Mouse (Mus musculus) MEL (cell line): ENCODE data around the gene Plekhg2. TPM values are rescaled to one million over a fixed set of nuclear protein-coding genes. Genes with fewer than 3 reads are reported as not detected.

Source experiments
- DNase-seq: peaks from one replicate; pipeline ENCODE4 v3.0.0; 2011; ENCODE audit warnings: low read depth, low spot score
- H3K27ac ChIP-seq: 2 replicates; pipeline ENCODE4 v1.5.1; 2012; ENCODE audit warnings: low read depth, mild to moderate bottlenecking, control low read depth, low read length, moderate library complexity; ENCODE audit not compliant: control insufficient read depth
- H3K27me3 ChIP-seq, 2 experiments: fragments of 150-350 bp in 1 of 2; sonication (generic) in 1 of 2; 2 replicates each; pipeline ENCODE4 v1.6.1; 2012; ENCODE audit warnings: low read length in 2 of 2, mild to moderate bottlenecking in 2 of 2, improper control_type of control experiment in 1 of 2, moderate library complexity in 1 of 2; ENCODE audit not compliant: insufficient read depth in 2 of 2, control insufficient read depth in 1 of 2
- H3K36me3 ChIP-seq, 2 experiments: 2 replicates each; pipeline ENCODE4 v1.6.1; 2012 to 2014; ENCODE audit warnings: low read length in 2 of 2, improper control_type of control experiment in 1 of 2, inconsistent platforms in 1 of 2, mild to moderate bottlenecking in 1 of 2; ENCODE audit not compliant: insufficient read depth in 2 of 2, control insufficient read depth in 1 of 2
- H3K4me1 ChIP-seq, 2 experiments: fragments of 150-350 bp in 1 of 2; sonication (generic) in 1 of 2; 2 replicates each; pipeline ENCODE4 v1.6.1; 2012; ENCODE audit warnings: low read length in 2 of 2, improper control_type of control experiment in 1 of 2, mild to moderate bottlenecking in 1 of 2; ENCODE audit not compliant: insufficient read depth in 2 of 2, control insufficient read depth in 1 of 2
- H3K4me3 ChIP-seq, 2 experiments: fragments of 150-350 bp in 1 of 2; sonication (generic) in 1 of 2; 2 replicates each; pipeline ENCODE4 v1.5.1; 2012; ENCODE audit warnings: low read depth in 2 of 2, low read length in 2 of 2, mild to moderate bottlenecking in 2 of 2, moderate library complexity in 2 of 2, control low read depth in 1 of 2, improper control_type of control experiment in 1 of 2; ENCODE audit not compliant: control insufficient read depth in 1 of 2, insufficient read depth in 1 of 2
- H3K79me2 ChIP-seq: 2 replicates; pipeline ENCODE4 v1.6.1; 2012; ENCODE audit warnings: mild to moderate bottlenecking, low read length, moderate library complexity; ENCODE audit not compliant: control insufficient read depth, poor library complexity, insufficient read depth
- H3K9ac ChIP-seq: 2 replicates; pipeline ENCODE4 v1.6.1; 2012; ENCODE audit warnings: low read depth, mild to moderate bottlenecking, control low read depth, low read length, moderate library complexity; ENCODE audit not compliant: control insufficient read depth, poor library complexity, severe bottlenecking
- H3K9me3 ChIP-seq: fragments of 150-350 bp; sonication (generic); replicated peaks from 2 replicates; pipeline ENCODE4 v1.6.1; 2012; ENCODE audit warnings: mild to moderate bottlenecking, low read length, improper control_type of control experiment, moderate library complexity; ENCODE audit not compliant: insufficient read depth
- CTCF ChIP-seq, 3 experiments: IDR thresholded peaks in 2 of 3; conservative IDR thresholded peaks in 1 of 3; 2 replicates each; pipeline ENCODE4 v1.5.1; 2011 to 2012; ENCODE audit warnings: low read length in 3 of 3, low read depth in 2 of 3, mild to moderate bottlenecking in 2 of 3, improper control_type of control experiment in 1 of 3, inconsistent platforms in 1 of 3, mixed read lengths in 1 of 3, moderate library complexity in 1 of 3; ENCODE audit not compliant: control insufficient read depth in 1 of 3, insufficient read depth in 1 of 3, poor library complexity in 1 of 3, severe bottlenecking in 1 of 3
- E2F4 ChIP-seq: IDR thresholded peaks from 2 replicates; pipeline ENCODE4 v1.6.1; 2011; ENCODE audit warnings: low read depth, low read length, improper control_type of control experiment, borderline replicate concordance
- EP300 ChIP-seq, 2 experiments: IDR thresholded peaks; 2 replicates each; pipeline ENCODE4 v1.6.1; 2011; ENCODE audit warnings: improper control_type of control experiment in 2 of 2, low read length in 2 of 2, low read depth in 1 of 2, mild to moderate bottlenecking in 1 of 2
- JUND ChIP-seq: IDR thresholded peaks from 2 replicates; pipeline ENCODE4 v1.6.1; 2011; ENCODE audit warnings: low read depth, mild to moderate bottlenecking, improper control_type of control experiment, low read length
- MAFK ChIP-seq: IDR thresholded peaks from 2 replicates; pipeline ENCODE4 v1.6.1; 2011; ENCODE audit warnings: low read depth, mild to moderate bottlenecking, low read length, improper control_type of control experiment, borderline replicate concordance
- MAX ChIP-seq: IDR thresholded peaks from 2 replicates; pipeline ENCODE4 v1.6.1; 2011; ENCODE audit warnings: low read length, improper control_type of control experiment
- MEF2A ChIP-seq: IDR thresholded peaks from 2 replicates; pipeline ENCODE4 v1.6.1; 2014; ENCODE audit warnings: low read depth, mild to moderate bottlenecking, inconsistent platforms, low read length, improper control_type of control experiment; ENCODE audit not compliant: poor library complexity, insufficient replicate concordance, severe bottlenecking; ENCODE audit errors: extremely low read depth
- NELFE ChIP-seq: IDR thresholded peaks from 2 replicates; pipeline ENCODE4 v1.6.1; 2011; ENCODE audit warnings: low read depth, low read length, improper control_type of control experiment
- POLR2A ChIP-seq, 2 experiments: IDR thresholded peaks; 2 replicates each; pipeline ENCODE4 v1.6.1; 2011 to 2012; ENCODE audit warnings: low read length in 2 of 2, mild to moderate bottlenecking in 2 of 2, control low read depth in 1 of 2, improper control_type of control experiment in 1 of 2, low read depth in 1 of 2, moderate library complexity in 1 of 2; ENCODE audit not compliant: control insufficient read depth in 1 of 2, insufficient read depth in 1 of 2, poor library complexity in 1 of 2
- POLR2AphosphoS2 ChIP-seq: IDR thresholded peaks from 2 replicates; pipeline ENCODE4 v1.6.1; 2011; ENCODE audit warnings: low read length, improper control_type of control experiment
- POLR2AphosphoS5 ChIP-seq: IDR thresholded peaks from 2 replicates; pipeline ENCODE4 v1.6.1; 2012; ENCODE audit warnings: low read depth, borderline replicate concordance, mild to moderate bottlenecking, inconsistent platforms, low read length, moderate library complexity, mixed read lengths
- RAD21 ChIP-seq: IDR thresholded peaks from 2 replicates; pipeline ENCODE4 v1.6.1; 2011; ENCODE audit warnings: mild to moderate bottlenecking, low read depth, low read length, improper control_type of control experiment
- RCOR1 ChIP-seq: IDR thresholded peaks from 2 replicates; pipeline ENCODE4 v1.6.1; 2012; ENCODE audit warnings: low read depth, mild to moderate bottlenecking, inconsistent platforms, low read length, improper control_type of control experiment
- SMC3 ChIP-seq: IDR thresholded peaks from 2 replicates; pipeline ENCODE4 v1.6.1; 2011; ENCODE audit warnings: low read depth, low read length, improper control_type of control experiment
- TCF12 ChIP-seq: IDR thresholded peaks from 2 replicates; pipeline ENCODE4 v1.6.1; 2014; ENCODE audit warnings: low read depth, mild to moderate bottlenecking, inconsistent platforms, low read length, improper control_type of control experiment, moderate library complexity
- ZKSCAN1 ChIP-seq: IDR thresholded peaks from 2 replicates; pipeline ENCODE4 v1.6.1; 2012; ENCODE audit warnings: low read depth, mild to moderate bottlenecking, inconsistent platforms, low read length, improper control_type of control experiment, moderate library complexity
- ZNF384 ChIP-seq: IDR thresholded peaks from 2 replicates; pipeline ENCODE4 v1.6.1; 2012; ENCODE audit warnings: low read depth, mild to moderate bottlenecking, inconsistent platforms, low read length, improper control_type of control experiment
- polyA plus RNA-seq, 2 experiments: library from polyadenylated mRNA; stranded (reverse) in 1 of 2; unstranded in 1 of 2; fragments of >175 nt in 1 of 2; fragments of >200 nt in 1 of 2; gene quantifications; 2 replicates each; pipeline versions ENCODE4 v1.2.1 to v1.2.4; 2012; ENCODE audit warnings: low replicate concordance in 2 of 2, low read depth in 1 of 2; ENCODE audit not compliant: insufficient read length in 2 of 2, insufficient read depth in 1 of 2, missing spikeins in 1 of 2
- total RNA-seq: library from RNA; depleted of rRNA; stranded (reverse); fragments of 300-350 nt; gene quantifications from 2 replicates; pipeline ENCODE4 v1.2.3, GENCODE M21; 2012

Plekhg2 gene
- total and polyA plus RNA-seq, 3 experiments = 1.1 to 9.2 TPM; not detected in 1

DNA sequence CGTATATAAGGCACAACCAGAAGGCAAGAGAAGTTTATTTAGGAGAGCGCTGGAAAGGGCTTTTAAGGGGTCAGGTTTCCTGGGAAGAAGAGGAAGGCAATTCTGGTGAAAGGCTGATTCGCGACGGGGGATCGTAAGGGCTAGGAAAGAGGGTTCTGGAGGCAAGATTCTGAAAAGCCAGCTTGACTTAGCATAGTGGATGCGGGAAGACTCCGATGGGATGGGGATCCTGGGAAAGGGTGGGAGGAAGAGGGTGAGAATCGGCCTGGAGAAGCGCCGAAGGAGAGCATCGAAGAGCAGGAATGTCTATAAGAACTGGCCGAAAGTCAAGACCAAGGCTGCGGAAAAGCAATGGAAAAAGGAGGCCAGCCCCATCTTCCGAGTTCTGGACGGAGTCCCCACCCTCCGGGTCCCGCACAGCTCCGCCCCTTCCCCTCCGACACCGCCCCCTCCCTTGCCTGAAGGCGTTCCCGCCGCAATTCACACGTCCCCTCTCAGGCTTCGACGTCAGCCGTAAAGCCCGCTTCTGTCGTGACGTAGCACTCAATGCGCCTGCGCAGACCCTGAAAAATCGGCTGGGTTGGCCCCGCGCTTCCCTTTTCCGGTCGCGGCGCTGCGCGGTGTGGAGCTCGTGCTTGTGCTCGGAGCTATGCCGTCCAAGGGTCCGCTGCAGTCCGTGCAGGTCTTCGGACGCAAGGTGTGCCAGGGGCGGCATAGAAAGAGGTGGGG lies 22.1 kb downstream of the Plekhg2 start, which contains the start of gene Rps16 (continued):
- TF ChIP-seq ZNF384 (no peak), MEF2A (no peak), ZKSCAN1 (no peak), TCF12 (peak; percentile 78), MAFK (no peak), JUND (no peak), POLR2A (IDR thresholded peaks at IDR 0.05; ENCODE audit: control insufficient read depth in 1 of 2, insufficient read depth in 1 of 2, low read depth in 1 of 2, low read length in 2 of 2, poor library complexity in 1 of 2) (peak; percentile 38 to 90; a peak in 2 of 4 replicates), EP300 (IDR thresholded peaks at IDR 0.05; ENCODE audit: low read depth in 1 of 2, low read length in 2 of 2) (no peak), POLR2AphosphoS2 (peak; percentile 86), MAX (peak; percentile 64), POLR2AphosphoS5 (no peak)

- Histone ChIP-seq H3K4me1 (peaks cover 2 to 23% of the 10 kb centered on the region in 2 experiments; a peak in 3 of 4 replicates), H3K27ac (no peak overlapping the region), H3K27me3 (no peaks in the 10 kb centered on the region), H3K9me3 (no peaks in the 10 kb centered on the region), H3K36me3 (peaks cover 11 to 26% of the 10 kb centered on the region in 2 experiments), H3K4me3 (no peak overlapping the region), H3K9ac (no peak overlapping the region), H3K79me2 (peaks cover 20% of the 10 kb centered on the region)
- no peak for DNase-seq
- no peak for TF ChIP-seq ZNF384
- peak; percentile 32; the same call in 1 of the 2 replicates for TF ChIP-seq SMC3
- peak; percentile 38 for TF ChIP-seq RAD21
- peak in 2 of 3 experiments; percentile 31 to 51; a peak in 4 of 6 replicates for TF ChIP-seq CTCF (IDR thresholded peaks at IDR 0.05 in 2 of 3, conservative IDR thresholded peaks at IDR 0.05 in 1 of 3; ENCODE audit: control insufficient read depth in 1 of 3, insufficient read depth in 1 of 3, low read depth in 2 of 3, low read length in 3 of 3, poor library complexity in 1 of 3, severe bottlenecking in 1 of 3)
Observed at GRCm38 (mm10) chr7:28348601-28349000, 23.8 kb downstream of the Plekhg2 start.

DNA sequence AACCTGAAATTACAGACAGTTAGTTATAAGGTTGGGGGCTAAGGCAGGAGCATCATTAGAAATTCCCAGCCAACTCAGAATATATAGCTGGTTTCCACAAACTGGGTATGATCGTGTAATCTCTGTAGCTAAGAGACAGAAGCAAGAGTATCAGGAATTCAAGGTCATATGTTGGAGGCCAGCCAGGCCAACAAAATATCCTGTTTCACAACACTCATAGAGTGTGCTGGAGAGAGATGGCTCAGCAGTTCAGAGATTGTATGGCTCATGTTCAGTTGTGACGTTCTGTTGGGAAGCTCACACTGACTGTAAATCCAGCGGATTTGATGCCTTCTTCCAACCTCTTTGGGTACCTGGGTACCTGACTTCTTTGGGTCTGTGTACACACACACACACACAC lies 24.7 kb downstream of the Plekhg2 start:
- Histone ChIP-seq H3K9me3 (no peaks in the 10 kb centered on the region), H3K79me2 (peaks cover 20% of the 10 kb centered on the region), H3K27me3 (no peaks in the 10 kb centered on the region), H3K27ac (no peak overlapping the region), H3K4me3 (no peak overlapping the region), H3K9ac (no peak overlapping the region), H3K4me1 (peaks cover 2 to 19% of the 10 kb centered on the region in 2 experiments; a peak in 3 of 4 replicates), H3K36me3 (peaks cover 7 to 18% of the 10 kb centered on the region in 2 experiments)
- no peak for TF ChIP-seq E2F4
- TF ChIP-seq MAX = no peak
- no peak for TF ChIP-seq NELFE
- TF ChIP-seq RCOR1 = no peak
- TF ChIP-seq POLR2A (IDR thresholded peaks at IDR 0.05; ENCODE audit: control insufficient read depth in 1 of 2, insufficient read depth in 1 of 2, low read depth in 1 of 2, low read length in 2 of 2, poor library complexity in 1 of 2) = no peak
- DNase-seq = peak; percentile 60
